Mouse (Mus musculus) ES-E14 (cell line): ENCODE results near the gene Wdr62. TPM values are rescaled to one million over a fixed set of nuclear protein-coding genes. Genes with fewer than 3 reads are reported as not detected.

Source experiments
- DNase-seq: peaks from one replicate; pipeline ENCODE4 v3.0.0-alpha.2; 2013; ENCODE audit warnings: low read depth, low spot score
- H3K27ac ChIP-seq: 2 replicates; pipeline ENCODE4 v1.5.1; 2012; ENCODE audit warnings: low read depth, mild to moderate bottlenecking, low read length, moderate library complexity, mixed read lengths; ENCODE audit not compliant: poor library complexity, insufficient read depth, severe bottlenecking
- H3K36me3 ChIP-seq: 2 replicates; pipeline ENCODE4 v1.6.1; 2012; ENCODE audit warnings: mild to moderate bottlenecking, low read length, moderate library complexity, mixed read lengths; ENCODE audit not compliant: control insufficient read depth, poor library complexity, insufficient read depth, severe bottlenecking
- H3K4me1 ChIP-seq, 2 experiments: fragments of 150-350 bp in 1 of 2; sonication (generic) in 1 of 2; 2 replicates each; pipeline ENCODE4 v1.6.1; 2012; ENCODE audit warnings: low read length in 2 of 2, mild to moderate bottlenecking in 1 of 2, mixed read lengths in 1 of 2; ENCODE audit not compliant: control insufficient read depth in 2 of 2, insufficient read depth in 2 of 2, poor library complexity in 1 of 2
- H3K4me3 ChIP-seq, 2 experiments: fragments of 150-350 bp in 1 of 2; sonication (generic) in 1 of 2; 2 replicates each; pipeline ENCODE4 v1.5.1; 2012; ENCODE audit warnings: low read length in 2 of 2, low read depth in 1 of 2, mild to moderate bottlenecking in 1 of 2, mixed read lengths in 1 of 2; ENCODE audit not compliant: insufficient read depth in 1 of 2, poor library complexity in 1 of 2, severe bottlenecking in 1 of 2
- H3K9ac ChIP-seq: 2 replicates; pipeline ENCODE4 v1.6.1; 2012; ENCODE audit warnings: low read depth, mild to moderate bottlenecking, low read length, mixed read lengths; ENCODE audit not compliant: poor library complexity, insufficient read depth, severe bottlenecking
- H3K9me3 ChIP-seq: fragments of 150-350 bp; sonication (generic); 2 replicates; pipeline ENCODE4 v1.6.1; 2012; ENCODE audit warnings: low read depth, mild to moderate bottlenecking, low read length; ENCODE audit not compliant: control insufficient read depth, insufficient read depth
- CHD2 ChIP-seq: IDR thresholded peaks from 2 replicates; pipeline ENCODE4 v1.6.1; 2014; ENCODE audit warnings: mild to moderate bottlenecking, low read depth, low read length, inconsistent platforms
- HCFC1 ChIP-seq: IDR thresholded peaks from 2 replicates; pipeline ENCODE4 v1.6.1; 2012; ENCODE audit warnings: low read length, inconsistent platforms, borderline replicate concordance; ENCODE audit not compliant: insufficient read depth
- MAFK ChIP-seq: IDR thresholded peaks from 2 replicates; pipeline ENCODE4 v1.6.1; 2014; ENCODE audit warnings: mild to moderate bottlenecking, low read depth, low read length, inconsistent platforms; ENCODE audit not compliant: insufficient read depth
- ZC3H11A ChIP-seq: IDR thresholded peaks from 2 replicates; pipeline ENCODE4 v1.6.1; 2012; ENCODE audit warnings: low read depth, mild to moderate bottlenecking, inconsistent platforms, low read length, borderline replicate concordance
- ZNF384 ChIP-seq: IDR thresholded peaks from 2 replicates; pipeline ENCODE4 v1.6.1; 2012; ENCODE audit warnings: low read depth, low read length, inconsistent platforms
- in situ Hi-C, 2 experiments: fragments of 600-800 bp; cut with MboI; formaldehyde crosslinking; loops; one replicate each; pipeline ENCODE4 v1.15.1; 2025; ENCODE audit warnings: low sequenced_read_pairs in 2 of 2, inconsistent platforms in 1 of 2; ENCODE audit not compliant: unreplicated experiment in 2 of 2
- total RNA-seq: library from RNA; depleted of rRNA; stranded (reverse); fragments of 300-350 nt; gene quantifications from 2 replicates; pipeline ENCODE4 v1.2.3, GENCODE M21; 2012

Wdr62 gene
- total RNA-seq, 1 experiment, result 21.6 TPM

GRCm38 (mm10) chr7:30235625-30236024, 44.6 kb downstream of the Wdr62 start, which contains the start of gene Ovol3:
TSS of gene Ovol3 (minus strand) at chr7:30235725.
- in situ Hi-C loops, result no loop called here
- H3K4me1 ChIP-seq, result peaks cover 0 to 8% of the 10 kb centered on the region in 2 experiments; a peak in 1 of 4 replicates
- no peak for TF ChIP-seq HCFC1
- no peak for TF ChIP-seq CHD2
- TF ChIP-seq ZC3H11A, result no peak
- TF ChIP-seq MAFK, result no peak
- TF ChIP-seq ZNF384, result no peak
- no peak within 1 kb of the TSS for H3K4me3 ChIP-seq
- no peak within 1 kb of the TSS for H3K27ac ChIP-seq
- H3K36me3 ChIP-seq, result peaks cover 16% of the 10 kb centered on the region
- DNase-seq, result no peak
- no peaks in the 10 kb centered on the region for H3K9me3 ChIP-seq
- no peak within 1 kb of the TSS for H3K9ac ChIP-seq

DNA sequence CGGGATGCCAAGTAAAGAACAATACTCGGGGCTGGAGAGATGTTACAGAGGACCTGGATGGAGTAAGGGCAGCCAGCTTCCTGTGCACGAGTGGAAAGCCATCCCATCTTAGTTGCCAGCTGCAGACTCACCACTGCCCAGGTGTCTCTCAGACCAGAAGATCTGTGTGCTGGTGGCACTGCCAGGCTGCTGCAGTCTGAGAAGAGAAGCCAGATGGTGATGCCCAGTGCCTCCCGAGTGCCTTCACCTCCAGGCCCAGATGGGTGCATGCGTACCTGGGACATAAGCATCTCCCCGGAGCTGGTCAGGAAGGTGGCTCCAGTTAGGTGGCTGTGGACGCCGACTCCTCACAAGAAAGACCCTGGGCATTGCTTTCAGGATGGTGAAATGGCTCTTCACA, 45.1 kb downstream of the Wdr62 start:
- DNase-seq, result no peak
- Histone ChIP-seq H3K9me3 (no peaks in the 10 kb centered on the region), H3K9ac (no peak overlapping the region), H3K4me3 (no peak overlapping the region), H3K27ac (no peak overlapping the region), H3K36me3 (peaks cover 16% of the 10 kb centered on the region), H3K4me1 (peaks cover 0 to 8% of the 10 kb centered on the region in 2 experiments; a peak in 1 of 4 replicates)
- in situ Hi-C loops, result no loop called here
- no peak for TF ChIP-seq ZNF384
- no peak for TF ChIP-seq ZC3H11A
- TF ChIP-seq MAFK, result no peak
- no peak for TF ChIP-seq CHD2

- H3K4me1 ChIP-seq, result peaks cover 0 to 8% of the 10 kb centered on the region in 2 experiments; a peak in 1 of 4 replicates
- H3K9ac ChIP-seq, result no peak overlapping the region
- no peak overlapping the region for H3K27ac ChIP-seq
- H3K9me3 ChIP-seq, result no peaks in the 10 kb centered on the region
- TF ChIP-seq MAFK (no peak), HCFC1 (no peak), ZC3H11A (no peak), ZNF384 (no peak), CHD2 (no peak)
- no peak for DNase-seq
- H3K36me3 ChIP-seq, result peaks cover 12% of the 10 kb centered on the region; the same call in 1 of the 2 replicates
- in situ Hi-C loops, result no loop called here
- no peak overlapping the region for H3K4me3 ChIP-seq
Measured at GRCm38 (mm10) chr7:30234276-30234858, 45.9 kb downstream of the Wdr62 start.

DNA sequence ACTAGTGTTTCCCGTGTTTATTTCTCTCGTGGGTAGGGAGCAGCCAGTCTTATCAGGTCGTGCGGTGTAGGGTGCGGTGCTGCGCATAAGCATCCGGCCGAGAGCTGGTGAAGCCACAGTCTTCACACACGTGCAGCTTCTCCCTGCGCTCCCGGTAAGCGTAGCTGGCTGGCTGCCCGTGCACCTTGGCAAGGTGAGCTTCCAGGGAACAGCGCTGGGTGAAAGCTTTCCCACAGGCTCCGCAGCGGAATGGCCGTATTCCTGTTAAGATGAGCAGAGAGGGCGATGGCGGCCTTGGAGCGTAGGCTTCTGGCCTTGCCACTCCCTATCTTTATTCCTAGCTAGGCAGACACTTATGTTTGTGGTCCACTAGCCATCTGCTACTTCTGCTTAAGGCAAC, 46.8 kb downstream of the Wdr62 start:
- peaks cover 12% of the 10 kb centered on the region; the same call in 1 of the 2 replicates for H3K36me3 ChIP-seq
- no peaks in the 10 kb centered on the region for H3K9me3 ChIP-seq
- H3K4me1 ChIP-seq, result peaks cover 0 to 8% of the 10 kb centered on the region in 2 experiments; a peak in 1 of 4 replicates
- 0 out of 2 replicates have a peak overlapping the region, but pooled peaks have one; percentile 26 for H3K27ac ChIP-seq
- no peak for DNase-seq
- peak overlapping the region; percentile 78 for H3K9ac ChIP-seq
- no peak for TF ChIP-seq ZC3H11A
- no peak for TF ChIP-seq MAFK
- no peak for TF ChIP-seq HCFC1
- no peak for TF ChIP-seq ZNF384
- TF ChIP-seq CHD2, result no peak
- peak overlapping the region; percentile 81 to 84 for H3K4me3 ChIP-seq
- in situ Hi-C loops, result no loop called here

DNA sequence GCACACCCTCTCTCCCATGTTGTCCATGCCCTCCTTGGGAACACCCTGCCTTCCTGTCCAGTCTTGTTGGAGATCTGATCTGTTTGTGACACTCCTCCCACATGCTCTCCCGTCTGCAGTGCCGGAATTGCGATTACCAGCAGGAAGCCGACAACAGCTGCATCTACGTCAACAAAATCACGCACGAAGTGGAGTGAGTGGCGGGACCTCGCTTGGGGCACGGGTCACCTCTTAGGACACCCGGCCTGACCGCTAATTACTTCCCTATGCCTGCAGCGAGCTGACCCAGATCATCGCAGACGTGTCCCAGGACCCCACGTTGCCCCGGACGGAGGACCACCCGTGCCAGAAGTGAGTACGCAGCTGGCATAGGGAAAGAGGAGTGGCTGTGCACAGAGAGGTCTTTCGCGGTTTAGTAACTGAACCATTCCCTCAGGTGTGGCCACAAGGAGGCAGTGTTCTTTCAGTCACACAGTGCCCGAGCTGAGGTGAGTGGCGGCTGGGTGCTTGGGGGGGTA, 47.5 kb downstream of the Wdr62 start:
- in situ Hi-C loops, result no loop called here

More for the DNA sequence above, 47.5 kb downstream of the Wdr62 start:
- Histone ChIP-seq H3K36me3 (peaks cover 14% of the 10 kb centered on the region; the same call in 1 of the 2 replicates), H3K4me3 (peak overlapping the region; percentile 81 to 84), H3K9me3 (no peaks in the 10 kb centered on the region), H3K4me1 (peaks cover 0 to 8% of the 10 kb centered on the region in 2 experiments; a peak in 1 of 4 replicates), H3K27ac (peak overlapping the region; percentile 37), H3K9ac (peak overlapping the region; percentile 88)
- peak; percentile 69 for DNase-seq
- TF ChIP-seq CHD2 (no peak), ZC3H11A (no peak), ZNF384 (no peak), HCFC1 (no peak), MAFK (no peak)
